Mouse (Mus musculus): ENCODE results near the gene Tmem109.

Gene Tmem109

DNA sequence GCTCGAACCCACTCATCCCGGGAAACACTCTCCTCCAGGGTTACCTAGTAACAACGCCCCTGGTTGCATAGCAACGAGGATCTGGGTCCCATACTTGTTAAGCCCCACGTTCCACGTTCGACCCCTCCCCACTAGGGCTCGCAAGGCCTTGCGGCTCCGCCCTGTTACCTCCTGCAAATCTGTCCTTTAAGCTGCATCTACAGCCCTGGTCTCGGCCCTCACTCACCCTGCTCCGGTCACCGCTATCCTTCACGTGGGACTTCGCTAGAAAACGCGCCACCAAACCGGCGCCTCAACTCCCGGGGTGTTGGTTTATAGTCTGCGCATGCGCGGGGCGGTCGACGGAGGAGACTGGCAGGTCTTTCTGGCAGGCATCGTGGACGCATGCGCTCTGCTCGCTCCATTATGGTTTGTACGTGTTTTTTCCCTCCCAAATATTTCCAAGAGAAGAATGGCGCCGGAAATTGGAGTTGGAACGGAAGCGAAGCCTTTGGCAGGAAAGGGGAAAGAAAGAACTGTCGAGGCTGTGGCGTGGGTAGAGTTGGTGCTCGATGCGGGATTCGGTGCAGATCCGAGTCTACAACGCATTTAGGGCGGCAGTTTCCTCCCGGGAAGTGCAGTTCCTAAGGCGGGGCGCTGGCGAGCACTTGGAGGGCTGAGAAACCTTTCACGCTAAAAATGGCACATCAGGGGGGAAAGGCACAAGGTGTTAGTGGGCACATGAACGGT lies at the start of gene Tmem109:
Tmem109 (minus strand) TSS at position 576 of the 729 bp plus-strand sequence.
- in situ Hi-C loops (cut with MboI; ENCODE audit: low pct_unique_long_range_greater_than_20kb in 1 of 2, low sequenced_read_pairs in 2 of 2, unreplicated experiment in 1 of 2): no loop called here

DNA sequence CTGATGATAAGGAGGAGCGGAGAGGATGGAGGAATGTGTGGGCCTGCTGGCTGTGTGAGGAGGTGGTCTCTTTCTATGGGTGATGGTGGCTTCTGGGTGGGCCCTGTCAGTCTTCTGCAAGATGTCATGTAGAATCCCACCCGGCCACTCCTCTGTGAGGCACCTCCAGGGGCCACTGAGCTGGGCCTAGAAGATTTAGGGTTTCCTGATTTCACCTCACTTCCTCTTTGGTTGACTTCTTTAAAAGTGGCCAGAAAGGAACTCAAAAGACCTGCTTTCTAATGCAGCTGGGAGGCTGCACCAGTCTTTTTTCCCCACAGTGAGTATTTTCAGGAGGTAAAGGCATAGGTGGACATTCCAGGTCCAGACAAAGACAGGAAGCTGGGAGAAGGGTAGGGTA lies 48.8 kb upstream of the Tmem109 start:
- in situ Hi-C loops (cut with MboI; ENCODE audit: low pct_unique_long_range_greater_than_20kb in 1 of 2, low sequenced_read_pairs in 2 of 2, unreplicated experiment in 1 of 2): no loop called here

DNA sequence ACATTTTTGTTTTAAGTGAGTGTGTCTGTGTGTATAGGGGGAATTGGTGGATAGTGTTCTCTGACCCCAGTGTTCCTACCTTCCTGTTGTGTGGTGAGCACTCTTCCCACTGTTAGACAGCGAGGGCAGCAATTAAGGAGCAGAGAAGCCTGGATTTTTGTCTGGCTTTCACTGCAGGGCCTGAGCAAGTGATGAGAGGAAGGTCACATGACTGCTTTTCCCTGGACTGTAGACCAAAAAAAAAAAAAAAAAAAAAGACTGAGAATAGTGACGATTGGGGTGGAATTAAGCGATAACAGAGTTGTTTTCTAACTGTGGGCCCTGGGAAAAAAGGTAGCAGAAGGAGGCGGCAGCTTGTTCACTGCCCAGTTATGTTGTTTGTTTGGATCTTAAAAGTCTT lies 44.9 kb upstream of the Tmem109 start:
- in situ Hi-C loops (cut with MboI; ENCODE audit: low pct_unique_long_range_greater_than_20kb in 1 of 2, low sequenced_read_pairs in 2 of 2, unreplicated experiment in 1 of 2): no loop called here

DNA sequence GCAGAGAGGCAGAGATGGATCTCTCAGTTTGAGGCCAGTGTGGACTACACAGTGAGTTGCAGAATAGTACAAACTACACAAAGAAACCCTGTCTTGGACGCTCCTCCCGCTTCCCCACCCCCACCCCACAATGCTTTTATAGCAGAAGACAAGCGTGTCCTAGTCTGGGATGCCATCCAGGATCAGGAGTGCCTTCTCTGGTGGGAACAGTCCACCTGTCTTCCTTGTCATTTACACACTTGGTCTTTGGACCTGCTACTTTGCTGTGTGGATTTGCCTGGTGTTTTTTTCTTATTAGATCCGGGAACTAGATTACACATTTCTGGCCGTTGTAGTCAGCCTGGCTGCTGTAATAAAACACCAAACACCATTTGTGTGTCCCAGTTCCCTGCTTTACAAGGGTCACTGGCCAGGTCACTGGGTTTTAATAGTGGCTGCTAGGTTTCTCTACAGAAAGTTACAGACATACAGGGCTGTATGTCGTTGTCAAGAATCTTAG lies 44.4 kb upstream of the Tmem109 start:
- in situ Hi-C loops (cut with MboI; ENCODE audit: low pct_unique_long_range_greater_than_20kb in 1 of 2, low sequenced_read_pairs in 2 of 2, unreplicated experiment in 1 of 2): no loop called here

DNA sequence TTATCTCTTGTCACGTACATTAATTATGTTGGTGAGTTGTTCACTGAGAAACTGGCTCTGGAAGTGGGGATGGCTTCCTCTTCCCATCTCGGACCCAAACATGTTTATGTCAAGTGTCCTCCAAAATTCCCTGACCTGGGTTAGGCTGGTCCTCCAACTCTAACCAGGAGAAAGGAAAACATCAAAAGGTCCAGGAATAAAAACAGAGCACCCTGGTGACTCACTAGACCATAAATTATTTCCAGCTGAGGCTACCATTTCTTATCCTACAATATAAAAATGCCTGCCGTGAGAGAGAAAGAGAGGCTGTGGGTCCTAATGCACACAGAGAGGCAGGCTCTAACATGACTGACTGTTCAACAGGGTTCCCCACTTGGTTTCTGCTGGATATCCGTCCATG lies 42.4 kb upstream of the Tmem109 start:
- in situ Hi-C loops (cut with MboI; ENCODE audit: low pct_unique_long_range_greater_than_20kb in 1 of 2, low sequenced_read_pairs in 2 of 2, unreplicated experiment in 1 of 2): no loop called here

DNA sequence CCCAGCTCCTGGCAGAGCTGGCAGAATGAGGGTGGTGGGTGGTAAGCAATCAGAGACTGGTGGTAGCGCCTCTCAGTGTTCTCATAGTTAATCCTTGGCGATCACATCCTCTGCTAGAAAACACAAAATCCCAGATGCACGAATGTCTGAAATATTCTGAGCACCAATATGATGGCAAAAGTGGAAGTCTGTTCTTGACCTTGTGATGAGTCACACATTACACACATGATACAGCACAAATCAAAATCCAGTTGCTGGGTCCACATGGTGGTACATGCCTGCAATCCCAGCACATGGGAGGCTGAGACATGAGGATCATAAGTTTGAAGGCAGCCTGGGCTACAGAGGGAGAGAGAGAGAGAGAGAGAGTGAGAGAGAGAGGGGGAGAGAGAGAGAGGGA lies 39.3 kb upstream of the Tmem109 start:
- in situ Hi-C loops (cut with MboI; ENCODE audit: low pct_unique_long_range_greater_than_20kb in 1 of 2, low sequenced_read_pairs in 2 of 2, unreplicated experiment in 1 of 2): no loop called here

DNA sequence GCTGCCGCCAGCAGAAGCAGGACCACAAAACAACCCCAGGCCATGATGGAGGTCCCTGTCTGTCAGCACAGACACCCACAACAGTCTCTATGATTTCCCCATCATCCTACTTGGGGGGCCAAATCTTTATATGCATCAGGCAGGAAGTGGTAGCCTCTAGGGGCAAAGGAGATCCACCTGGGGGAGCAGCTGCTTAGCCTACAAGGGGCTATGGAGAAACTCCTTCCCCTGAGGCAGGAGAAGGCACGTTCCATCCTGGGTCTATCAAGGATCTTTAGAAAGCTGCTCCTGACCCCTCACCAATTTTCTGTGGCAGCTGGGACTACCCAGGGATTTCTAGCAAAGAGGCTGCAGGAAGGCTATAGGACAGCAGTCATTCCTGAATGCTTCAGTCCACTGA lies 38.7 kb upstream of the Tmem109 start, which contains the start of gene Zp1:
Zp1 (minus strand) TSS at position 101 of the 400 bp plus-strand sequence.
- in situ Hi-C loops (cut with MboI; ENCODE audit: low pct_unique_long_range_greater_than_20kb in 1 of 2, low sequenced_read_pairs in 2 of 2, unreplicated experiment in 1 of 2): no loop called here

DNA sequence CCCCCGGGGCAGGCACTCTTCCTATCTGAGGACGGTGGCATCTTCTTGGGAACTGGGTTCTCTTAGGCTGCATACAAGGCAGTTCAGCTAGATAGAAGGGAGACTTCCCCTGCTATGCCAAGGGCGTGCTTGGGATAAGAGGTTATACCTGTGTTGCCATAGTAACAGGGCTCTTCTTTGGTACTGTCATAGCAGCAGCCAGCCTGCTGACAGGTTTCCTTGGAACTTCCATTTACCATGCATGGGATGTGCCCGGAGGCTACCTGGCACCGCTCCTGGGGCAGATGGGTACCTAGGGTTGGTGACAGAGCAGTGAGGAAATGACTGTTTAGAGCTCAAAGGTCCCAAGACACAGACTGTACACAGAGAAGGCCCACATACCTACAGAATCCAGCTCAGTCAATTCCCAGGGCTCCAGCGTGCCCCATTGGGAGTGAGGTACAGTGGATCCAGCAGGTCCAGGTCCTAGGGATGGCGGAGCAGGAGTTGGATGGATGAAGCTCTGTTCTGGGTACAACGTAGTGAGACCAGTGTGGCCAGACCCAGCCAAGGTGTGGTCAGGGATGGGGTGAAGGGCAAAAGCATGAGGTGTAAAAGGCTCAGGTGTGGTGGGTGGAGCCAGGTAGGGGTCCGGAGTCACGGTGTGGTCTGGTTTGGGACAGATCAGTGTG lies 36.7 kb upstream of the Tmem109 start:
- in situ Hi-C loops (cut with MboI; ENCODE audit: low pct_unique_long_range_greater_than_20kb in 1 of 2, low sequenced_read_pairs in 2 of 2, unreplicated experiment in 1 of 2): no loop called here

DNA sequence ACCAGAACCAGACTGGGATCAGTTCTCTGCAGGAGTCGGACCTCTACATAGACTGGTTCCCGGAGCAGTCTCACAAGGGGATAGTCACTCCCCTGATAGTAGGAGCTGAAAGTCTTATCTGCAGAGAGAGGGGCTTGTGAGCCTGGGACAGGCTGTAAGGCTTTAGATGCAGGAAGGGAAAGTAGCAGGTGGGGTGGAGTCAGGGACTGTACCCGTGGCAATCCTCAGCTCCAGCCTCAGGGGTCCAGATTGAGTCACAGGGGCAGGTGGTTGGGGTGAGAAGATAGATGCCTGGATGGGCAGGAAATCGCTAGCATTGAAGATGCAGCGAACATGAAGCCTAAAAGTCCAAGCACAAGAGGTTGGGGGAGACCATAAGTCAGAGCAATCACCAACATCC lies 34.7 kb upstream of the Tmem109 start:
- in situ Hi-C loops (cut with MboI; ENCODE audit: low pct_unique_long_range_greater_than_20kb in 1 of 2, low sequenced_read_pairs in 2 of 2, unreplicated experiment in 1 of 2): no loop called here

DNA sequence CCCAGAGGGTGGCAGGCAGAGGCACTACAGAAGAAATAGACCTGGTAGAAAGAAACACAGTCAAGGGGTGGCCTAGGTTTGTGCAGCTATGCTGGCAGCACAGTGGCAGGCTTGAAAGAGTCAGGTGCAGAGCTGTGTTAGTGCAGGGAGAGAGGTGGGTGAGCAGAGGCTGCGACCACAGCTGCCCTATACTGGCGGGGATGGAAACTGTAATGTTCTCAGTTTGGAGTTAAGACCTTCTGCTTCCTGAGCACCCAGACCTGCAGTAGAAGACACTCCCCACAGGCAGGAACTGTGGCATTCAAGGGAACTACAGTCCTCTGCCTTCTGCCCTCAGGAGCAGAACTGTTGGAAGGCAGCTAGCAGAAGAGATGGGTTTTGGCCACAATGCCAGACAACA lies 33.1 kb upstream of the Tmem109 start:
- in situ Hi-C loops (cut with MboI; ENCODE audit: low pct_unique_long_range_greater_than_20kb in 1 of 2, low sequenced_read_pairs in 2 of 2, unreplicated experiment in 1 of 2): no loop called here

DNA sequence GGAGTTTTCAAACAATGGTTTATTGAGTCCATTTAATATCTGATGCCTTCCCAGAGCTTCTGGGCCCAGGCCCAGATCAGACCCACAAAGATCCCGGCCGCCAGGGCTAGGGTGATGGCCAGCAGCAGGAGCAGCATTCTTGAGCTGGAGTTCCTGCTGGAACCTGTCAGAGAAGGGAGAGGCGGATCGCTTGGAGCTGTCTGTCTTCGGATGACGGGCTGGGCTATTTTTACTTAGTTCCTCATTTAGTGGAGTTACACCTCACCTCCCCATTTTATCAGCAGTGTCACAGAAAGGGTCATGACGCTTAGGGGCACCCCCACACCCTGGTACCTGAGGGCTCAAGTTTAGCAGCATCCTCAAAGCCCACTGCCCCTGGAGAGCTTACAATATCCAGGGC lies 32.5 kb upstream of the Tmem109 start:
- in situ Hi-C loops (cut with MboI; ENCODE audit: low pct_unique_long_range_greater_than_20kb in 1 of 2, low sequenced_read_pairs in 2 of 2, unreplicated experiment in 1 of 2): no loop called here

DNA sequence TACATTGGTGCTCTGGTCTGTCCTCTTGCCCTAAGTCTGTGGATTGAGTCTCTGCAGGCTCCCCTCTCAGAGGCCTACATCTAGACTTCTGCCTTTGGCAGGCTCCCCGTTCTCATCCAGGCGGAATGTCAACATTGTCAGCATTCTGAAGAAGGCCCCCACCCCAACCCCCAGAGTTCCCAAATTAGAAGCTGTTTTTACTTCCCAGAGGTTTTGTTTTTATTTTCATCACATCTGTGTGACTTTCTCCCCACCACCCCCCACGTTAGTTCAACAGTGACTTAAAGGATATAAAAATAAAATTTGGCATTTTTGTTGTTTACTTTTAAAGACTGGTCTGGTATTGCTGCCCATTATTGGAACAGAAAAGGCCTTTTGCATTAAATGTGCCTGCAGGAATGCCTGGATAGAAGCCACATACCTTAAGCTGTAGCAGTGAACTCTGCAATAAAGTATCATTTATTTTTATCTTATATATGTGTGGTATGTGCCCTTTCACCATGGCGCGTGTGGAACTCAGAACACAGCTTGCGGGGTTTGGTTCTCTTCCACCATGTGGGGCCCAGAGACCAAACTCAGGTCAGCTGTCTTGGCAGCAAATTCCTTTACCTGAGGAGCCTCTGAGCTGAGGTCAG lies 27.4 kb upstream of the Tmem109 start:
- in situ Hi-C loops (cut with MboI; ENCODE audit: low pct_unique_long_range_greater_than_20kb in 1 of 2, low sequenced_read_pairs in 2 of 2, unreplicated experiment in 1 of 2): no loop called here

DNA sequence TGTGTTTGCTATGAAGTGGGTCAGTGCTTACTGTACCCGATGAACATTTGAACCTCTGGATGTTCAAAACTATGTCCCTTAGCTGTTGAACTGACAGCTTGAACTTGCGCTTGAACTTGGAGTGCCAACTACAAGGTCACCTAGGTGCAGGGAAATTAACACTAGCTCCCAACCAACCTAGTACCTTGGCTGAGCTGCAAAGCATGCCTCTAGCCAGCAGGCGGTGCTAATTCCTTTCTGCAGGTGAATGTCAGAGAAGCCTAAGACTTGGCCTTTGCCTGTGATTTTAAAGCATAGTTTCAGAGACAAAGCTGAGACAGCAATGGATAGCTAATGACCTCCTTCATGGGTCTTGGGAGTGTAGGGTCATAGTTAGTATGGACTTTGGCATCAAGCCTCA lies 26.1 kb upstream of the Tmem109 start:
- in situ Hi-C loops (cut with MboI; ENCODE audit: low pct_unique_long_range_greater_than_20kb in 1 of 2, low sequenced_read_pairs in 2 of 2, unreplicated experiment in 1 of 2): no loop called here

DNA sequence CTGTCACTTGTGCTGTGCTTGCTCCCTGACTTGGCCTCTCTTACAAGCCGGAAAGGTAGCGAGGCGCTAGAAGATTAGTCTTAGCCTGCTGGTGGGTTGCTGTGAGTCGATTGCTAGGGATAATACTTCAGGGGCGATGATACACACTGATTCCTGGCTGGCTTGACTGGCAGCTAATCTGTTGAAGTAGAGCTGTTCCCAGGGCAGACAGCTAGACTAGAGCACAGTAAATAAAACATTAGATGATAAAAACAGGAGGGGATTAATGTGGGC lies 23.9 kb upstream of the Tmem109 start:
- in situ Hi-C loops (cut with MboI; ENCODE audit: low pct_unique_long_range_greater_than_20kb in 1 of 2, low sequenced_read_pairs in 2 of 2, unreplicated experiment in 1 of 2): no loop called here

DNA sequence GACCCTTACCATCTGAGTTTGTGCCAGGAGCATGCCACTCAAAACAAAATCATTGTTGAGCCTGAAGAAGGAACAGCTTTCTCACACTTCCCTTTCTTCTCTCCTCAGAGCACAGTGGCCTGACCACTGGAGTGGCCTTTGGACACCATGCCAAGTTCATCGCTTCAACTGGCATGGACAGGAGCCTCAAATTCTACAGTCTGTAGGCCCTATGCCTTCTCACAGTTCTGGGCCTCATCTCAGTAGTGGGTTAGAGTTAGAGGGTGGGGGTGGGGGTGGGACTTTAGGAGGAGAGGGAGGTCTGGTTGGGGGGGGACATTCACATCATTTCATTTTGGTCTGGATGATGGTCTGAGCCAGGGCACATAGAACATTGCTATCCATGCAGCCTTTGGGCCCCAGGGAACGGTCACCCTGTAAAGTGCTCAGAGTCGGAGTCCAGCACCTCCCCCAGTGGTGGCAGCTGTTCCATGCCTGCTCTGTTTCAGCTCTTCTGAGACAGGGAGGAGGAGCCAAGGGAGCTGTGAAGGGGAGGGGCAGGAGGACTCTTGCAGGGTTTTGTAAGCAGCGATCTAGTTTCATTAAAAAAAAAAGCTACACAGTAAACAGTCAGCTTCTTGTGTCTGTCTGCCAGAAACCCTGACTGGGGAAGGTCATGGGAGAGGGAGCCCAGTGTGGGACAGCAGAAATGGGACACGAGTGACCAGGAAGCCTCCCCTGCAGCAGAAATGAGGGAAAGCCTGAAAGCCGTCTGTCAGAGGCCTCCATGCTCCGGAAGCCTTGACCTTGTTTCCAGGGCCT lies 23.3 kb upstream of the Tmem109 start:
- in situ Hi-C loops (cut with MboI; ENCODE audit: low pct_unique_long_range_greater_than_20kb in 1 of 2, low sequenced_read_pairs in 2 of 2, unreplicated experiment in 1 of 2): no loop called here

DNA sequence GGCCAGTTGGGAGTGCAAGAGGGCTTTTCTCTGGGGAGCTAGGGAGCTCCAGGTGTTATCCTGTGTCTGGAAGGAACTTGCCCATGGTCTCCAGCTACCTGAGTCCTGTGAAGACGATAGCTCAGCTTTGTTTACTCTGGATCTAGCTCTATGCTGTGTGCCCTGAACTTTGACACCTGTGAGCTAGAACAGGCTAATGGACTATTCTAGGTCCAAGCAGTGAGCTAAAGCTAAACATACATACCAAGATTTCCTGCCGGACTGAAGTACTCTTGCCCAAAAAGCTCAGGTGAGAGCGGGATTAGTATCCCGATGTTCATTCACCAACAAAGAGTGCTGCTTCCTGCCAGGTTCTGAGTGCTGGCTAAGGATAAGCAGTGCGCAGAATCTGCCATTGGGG lies 22.7 kb upstream of the Tmem109 start:
- in situ Hi-C loops (cut with MboI; ENCODE audit: low pct_unique_long_range_greater_than_20kb in 1 of 2, low sequenced_read_pairs in 2 of 2, unreplicated experiment in 1 of 2): no loop called here

DNA sequence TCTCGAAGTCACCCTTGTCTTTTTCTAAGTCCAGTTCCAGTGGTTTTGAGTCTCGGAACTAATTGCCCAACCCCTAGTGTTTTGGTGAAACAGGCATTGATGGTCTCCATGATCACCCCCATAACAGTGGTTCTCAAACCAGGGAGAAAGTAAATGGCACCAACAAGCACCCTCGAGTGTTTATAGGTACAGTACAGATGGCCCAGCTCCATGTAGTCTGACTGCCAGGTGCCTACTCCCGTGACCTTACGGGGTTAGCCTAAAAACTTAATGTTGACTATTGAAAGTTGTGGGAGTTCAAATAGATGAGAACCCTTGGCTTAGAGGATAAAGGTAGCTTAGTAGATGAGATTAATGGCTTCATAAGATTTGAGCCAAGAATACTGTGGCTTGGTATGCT lies 19.2 kb upstream of the Tmem109 start:
- in situ Hi-C loops (cut with MboI; ENCODE audit: low pct_unique_long_range_greater_than_20kb in 1 of 2, low sequenced_read_pairs in 2 of 2, unreplicated experiment in 1 of 2): no loop called here

DNA sequence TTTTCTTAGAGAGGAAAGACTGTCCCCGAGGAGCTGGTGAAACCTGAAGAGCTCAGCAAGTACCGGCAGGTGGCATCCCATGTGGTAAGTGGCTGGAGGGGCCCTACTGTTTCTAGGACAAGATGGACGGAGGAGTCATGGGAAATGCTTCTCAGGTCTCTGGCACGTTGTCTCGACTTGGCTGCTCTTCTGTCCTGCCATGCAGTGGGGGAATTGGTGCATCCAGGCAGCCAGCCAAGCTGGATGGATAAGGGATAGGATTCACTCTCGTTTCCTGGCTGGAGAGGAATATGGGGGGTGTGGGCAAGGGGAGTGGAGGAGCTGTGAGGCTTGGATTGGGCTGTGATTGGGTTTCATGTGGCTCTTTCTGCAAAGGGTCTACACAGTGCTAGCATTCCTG lies 18.5 kb upstream of the Tmem109 start:
- in situ Hi-C loops (cut with MboI; ENCODE audit: low pct_unique_long_range_greater_than_20kb in 1 of 2, low sequenced_read_pairs in 2 of 2, unreplicated experiment in 1 of 2): no loop called here

DNA sequence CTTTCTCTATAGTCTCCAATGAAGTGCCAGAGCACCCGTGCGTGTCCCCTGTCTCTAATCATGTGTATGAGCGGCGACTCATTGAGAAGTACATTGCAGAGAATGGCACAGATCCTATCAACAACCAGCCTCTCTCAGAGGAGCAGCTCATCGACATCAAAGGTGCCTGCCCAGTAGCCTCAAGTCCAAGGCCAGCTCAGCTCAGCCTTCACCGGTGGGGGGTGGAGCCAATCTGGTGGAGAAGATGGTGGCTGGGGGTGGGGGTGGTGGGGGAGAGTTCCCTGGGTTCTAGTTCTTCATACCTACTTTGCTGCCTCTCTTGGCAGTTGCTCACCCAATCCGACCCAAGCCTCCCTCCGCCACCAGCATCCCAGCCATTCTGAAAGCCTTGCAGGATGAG lies 15.7 kb upstream of the Tmem109 start:
- in situ Hi-C loops (cut with MboI; ENCODE audit: low pct_unique_long_range_greater_than_20kb in 1 of 2, low sequenced_read_pairs in 2 of 2, unreplicated experiment in 1 of 2): no loop called here
